Mouse (Mus musculus) mouse trophoblast stem cell (cell line): ENCODE measurements around the gene Wnt4.

ENCODE experiments used
- in situ Hi-C, 2 experiments: fragments of 300-500 bp; cut with MseI, MboI; formaldehyde crosslinking; loops; 2 replicates in 1 of 2; 3 replicates in 1 of 2; pipeline ENCODE4 v1.15.1; 2025

The Wnt4 gene

DNA sequence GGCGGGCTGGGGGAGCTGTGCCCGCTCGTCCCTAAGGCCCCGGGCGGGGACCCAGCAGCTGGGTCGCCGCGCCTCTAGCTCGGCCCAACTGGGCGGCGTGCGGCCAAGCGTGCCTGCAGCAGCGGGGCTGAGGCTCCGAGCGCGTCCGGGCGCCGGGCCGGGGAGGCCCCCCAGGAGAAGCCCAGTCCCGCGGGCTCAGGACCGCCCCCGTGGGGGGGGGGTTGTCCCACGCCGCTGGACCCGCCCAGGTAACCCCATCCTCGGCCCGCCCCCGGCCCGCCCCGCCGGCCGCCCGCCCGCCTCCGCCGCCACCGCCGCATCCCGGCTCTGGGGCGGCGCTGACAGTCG, at the start of gene Wnt4:
TSS of gene Wnt4 (plus strand) at position 324 of the 348 bp plus-strand sequence.
- in situ Hi-C loops, result no loop called here

DNA sequence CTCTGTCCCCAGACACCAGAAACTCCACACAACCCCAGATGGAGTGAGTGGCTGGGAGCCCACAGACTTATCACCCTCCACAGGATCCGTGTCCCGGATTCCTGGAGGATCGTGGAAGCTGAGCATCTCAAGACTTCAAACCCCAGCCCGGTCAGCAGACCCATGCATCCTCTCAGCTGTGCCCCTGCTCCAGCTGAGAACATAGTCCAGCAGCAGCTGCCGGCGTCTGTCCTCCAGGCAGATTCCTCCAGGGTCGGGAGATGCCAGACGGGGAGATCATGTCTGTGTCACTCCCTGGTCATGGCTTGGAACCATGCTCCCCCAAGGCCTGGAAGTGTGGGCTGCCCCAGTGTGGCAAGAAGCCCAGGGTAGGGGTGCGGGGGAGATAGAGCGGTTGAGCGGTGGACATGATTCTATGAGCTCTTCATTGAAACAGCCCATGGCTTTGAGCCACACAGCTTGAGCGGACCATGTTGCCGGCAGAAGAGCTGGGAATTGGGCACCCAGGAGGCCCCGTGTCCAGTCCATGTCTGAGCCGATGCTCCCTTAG, 48.6 kb upstream of the Wnt4 start:
- in situ Hi-C loops, result no loop called here

- in situ Hi-C loops, result no loop called here
Measured at GRCm38 (mm10) chr4:137231494-137232470, 45.5 kb upstream of the Wnt4 start.

GRCm38 (mm10) chr4:137233632-137234031, 43.7 kb upstream of the Wnt4 start:
- in situ Hi-C loops, result no loop called here

DNA sequence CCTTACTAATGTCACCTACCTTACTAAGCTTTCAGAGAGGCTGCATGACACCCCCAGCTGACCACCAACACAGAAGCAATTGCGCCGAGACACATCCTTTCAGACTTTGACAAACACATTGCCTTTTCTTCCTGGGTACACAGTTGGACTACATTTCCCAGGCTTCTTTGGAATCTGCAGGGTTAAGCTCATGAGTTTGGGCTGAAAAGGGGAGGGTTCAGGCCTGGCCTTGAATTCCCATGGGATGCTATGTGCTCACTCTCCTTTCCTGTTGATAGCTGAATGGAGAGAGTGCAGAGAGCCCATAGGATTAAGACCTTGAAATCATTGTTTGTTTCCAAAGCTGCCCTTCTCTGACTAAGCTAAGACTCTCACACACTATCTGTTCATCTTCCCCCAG, 42.8 kb upstream of the Wnt4 start:
- in situ Hi-C loops, result no loop called here

GRCm38 (mm10) chr4:137235368-137235767, 41.9 kb upstream of the Wnt4 start:
- in situ Hi-C loops, result no loop called here

DNA sequence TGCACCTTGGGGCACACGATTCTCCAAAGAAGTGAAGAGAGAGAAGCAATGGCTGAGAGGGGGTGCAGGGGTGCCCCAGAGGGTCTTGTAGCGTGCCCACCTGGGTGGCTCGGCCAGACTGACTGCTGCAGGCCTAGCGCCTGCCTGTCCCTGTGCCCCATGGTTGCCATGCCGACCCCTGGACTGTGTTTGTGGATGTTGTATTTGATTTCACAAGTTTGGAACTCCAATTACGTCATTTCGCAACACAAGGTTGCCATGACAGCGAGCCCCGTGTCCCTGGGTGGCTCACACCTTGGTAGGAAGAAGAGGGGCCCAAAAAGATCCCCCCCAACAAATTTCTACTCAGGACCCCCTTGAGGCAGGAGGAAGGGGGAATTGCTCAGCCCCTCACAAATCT, 32.4 kb upstream of the Wnt4 start:
- in situ Hi-C loops, result no loop called here

DNA sequence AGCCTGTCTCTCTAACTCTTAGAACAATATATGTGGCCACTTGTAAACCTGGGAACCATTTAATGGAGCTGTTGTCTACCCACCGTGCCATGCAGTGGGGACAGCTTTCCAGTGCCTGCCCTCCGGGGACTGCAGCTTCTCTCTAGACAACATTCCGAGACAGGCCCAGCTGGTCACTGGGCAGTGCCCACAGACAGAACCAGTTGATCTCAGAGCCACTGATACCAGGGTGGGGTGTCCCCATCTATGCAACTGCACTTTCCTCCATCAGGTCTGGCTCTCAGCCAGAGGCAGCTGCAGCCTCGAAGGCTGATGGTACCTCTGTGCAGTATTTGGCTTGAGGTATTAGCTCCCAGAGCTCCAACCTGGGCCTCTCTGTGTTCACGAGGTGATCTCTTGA, 27.0 kb upstream of the Wnt4 start:
- in situ Hi-C loops, result no loop called here

GRCm38 (mm10) chr4:137250849-137251248, 26.4 kb upstream of the Wnt4 start:
- in situ Hi-C loops, result no loop called here

DNA sequence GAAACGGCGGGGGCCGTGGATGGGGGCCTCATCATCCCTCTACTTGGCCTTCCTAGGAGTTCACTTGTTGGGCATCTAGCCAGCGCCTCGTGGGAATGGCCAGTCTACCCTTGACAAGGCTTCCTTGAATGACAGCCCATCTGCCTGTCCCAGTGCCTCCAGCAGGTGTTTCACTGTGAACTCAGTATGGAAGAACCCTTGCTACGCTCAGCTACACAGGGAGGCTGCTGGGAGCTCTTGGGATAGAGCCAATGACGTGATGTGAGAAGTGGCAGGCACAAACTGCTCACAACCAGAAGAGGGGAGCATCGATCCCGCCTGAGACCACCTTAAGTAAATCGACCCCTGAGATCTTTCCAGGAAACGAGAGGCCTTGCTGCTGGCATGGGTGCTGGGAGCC, 23.7 kb upstream of the Wnt4 start:
- in situ Hi-C loops, result no loop called here

DNA sequence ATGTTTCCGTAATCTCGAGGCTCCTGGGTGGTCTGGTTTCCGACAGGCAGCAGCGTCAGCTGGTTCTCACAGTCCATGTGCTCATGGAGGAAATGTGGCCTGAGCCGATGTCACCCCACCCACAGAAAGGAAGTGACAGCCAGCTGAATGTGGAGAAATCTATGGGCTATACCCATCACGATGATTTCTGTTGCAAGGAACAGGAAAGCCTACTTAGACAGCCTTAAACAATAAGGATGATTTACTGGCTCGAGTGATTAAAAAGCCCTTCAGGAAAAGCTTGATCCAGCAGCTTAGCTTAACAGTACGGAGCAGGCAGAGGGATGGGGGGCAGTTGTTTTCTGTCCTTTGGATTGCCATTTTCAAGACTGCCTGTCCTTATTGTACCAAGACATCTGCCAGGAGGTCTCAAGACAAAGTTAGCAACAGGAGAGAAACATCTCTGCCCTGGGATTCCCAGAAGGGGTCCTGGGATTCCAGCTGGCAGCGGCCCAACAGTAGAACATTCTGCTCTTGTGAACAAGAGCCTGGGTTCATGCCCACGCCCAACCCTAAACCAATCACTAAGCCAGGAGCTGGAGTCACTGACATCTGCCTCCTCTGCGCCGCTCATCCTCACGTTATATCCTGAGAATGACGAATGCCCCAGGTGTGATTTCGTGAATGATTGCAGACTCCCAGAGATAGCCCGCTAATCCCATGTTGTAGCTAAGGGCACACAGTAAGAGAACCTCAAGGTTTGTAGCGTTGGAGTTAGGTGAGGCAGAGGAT, 22.9 kb upstream of the Wnt4 start:
- in situ Hi-C loops, result no loop called here

DNA sequence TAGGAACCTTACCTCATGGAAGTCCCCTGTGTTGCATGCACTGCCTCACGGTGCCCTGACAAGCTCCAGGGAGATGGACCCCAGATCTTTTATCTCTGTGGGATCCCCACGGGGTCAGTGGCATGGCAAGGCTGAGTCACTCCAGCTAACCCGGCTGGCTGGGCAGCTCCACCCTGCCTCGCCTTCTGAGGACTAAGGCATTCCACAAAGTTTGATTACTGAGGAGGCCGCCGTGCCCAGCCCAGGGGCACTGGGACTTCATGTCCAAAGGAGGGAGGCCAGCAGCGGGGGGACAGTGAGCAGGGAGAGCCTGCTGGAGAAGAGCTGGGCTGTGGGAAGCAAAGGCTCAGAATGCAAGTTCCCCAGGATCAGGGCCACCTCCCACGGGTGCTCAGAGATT, 21.7 kb upstream of the Wnt4 start:
- in situ Hi-C loops, result no loop called here

DNA sequence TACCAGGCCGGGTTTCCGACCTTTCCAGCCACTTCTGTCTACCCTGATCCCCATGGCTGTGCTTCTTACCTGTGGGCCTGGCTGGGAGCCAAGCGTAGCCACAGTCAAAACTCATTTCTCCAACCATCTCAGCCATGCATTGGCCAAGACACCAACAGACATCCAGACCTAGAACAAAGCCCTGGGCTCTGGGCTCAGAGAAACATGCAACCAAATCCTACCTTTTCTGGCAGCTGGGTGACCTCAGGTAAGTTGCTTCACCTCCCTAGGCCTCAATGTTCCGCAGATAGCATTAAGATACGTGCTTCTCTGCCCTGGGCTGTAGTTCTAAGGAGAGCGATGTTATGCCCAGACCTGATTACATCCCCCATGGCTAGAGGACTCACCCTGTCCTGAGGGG, 15.5 kb upstream of the Wnt4 start:
- in situ Hi-C loops, result no loop called here

DNA sequence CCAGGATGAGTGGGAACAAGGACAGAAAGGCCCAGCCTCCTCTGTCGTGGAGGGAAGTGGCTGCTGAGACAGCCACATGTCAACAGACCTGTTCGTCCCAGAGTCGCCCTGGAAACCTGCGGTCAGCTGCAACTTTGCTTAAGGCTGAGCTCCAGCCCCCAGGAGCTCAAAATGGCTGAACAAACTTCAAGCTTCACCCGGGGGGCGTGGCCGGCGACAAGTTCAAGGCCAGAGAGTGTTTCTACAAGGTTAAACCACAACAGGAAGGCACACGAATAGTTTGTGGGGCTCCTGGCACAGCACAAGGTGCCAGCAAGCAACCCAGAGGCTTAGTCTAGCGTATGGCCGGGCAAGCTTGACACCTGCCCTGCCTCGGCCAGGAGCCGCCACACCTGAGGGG, 13.2 kb upstream of the Wnt4 start:
- in situ Hi-C loops, result no loop called here

GRCm38 (mm10) chr4:137265116-137265515, 12.2 kb upstream of the Wnt4 start:
- in situ Hi-C loops, result no loop called here

DNA sequence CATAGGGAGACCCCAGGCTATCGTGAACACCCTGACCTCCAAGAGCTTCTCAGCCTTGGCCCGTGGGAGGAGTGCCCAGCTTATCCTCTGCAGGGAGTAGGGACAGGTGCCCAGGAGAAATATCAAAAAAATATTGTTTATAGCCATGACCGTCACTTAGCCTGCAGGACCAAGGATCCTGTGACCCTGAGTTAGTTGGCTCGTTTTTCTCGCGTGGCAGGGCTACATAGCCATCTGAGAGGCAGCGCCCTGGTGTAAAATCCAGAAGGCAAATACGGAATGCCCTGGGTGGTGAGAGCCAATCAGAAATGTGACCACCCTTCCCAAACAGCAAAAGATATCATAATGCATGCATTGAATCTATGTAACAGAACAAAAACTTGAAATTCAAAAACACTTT, 8.7 kb upstream of the Wnt4 start:
- in situ Hi-C loops, result no loop called here

DNA sequence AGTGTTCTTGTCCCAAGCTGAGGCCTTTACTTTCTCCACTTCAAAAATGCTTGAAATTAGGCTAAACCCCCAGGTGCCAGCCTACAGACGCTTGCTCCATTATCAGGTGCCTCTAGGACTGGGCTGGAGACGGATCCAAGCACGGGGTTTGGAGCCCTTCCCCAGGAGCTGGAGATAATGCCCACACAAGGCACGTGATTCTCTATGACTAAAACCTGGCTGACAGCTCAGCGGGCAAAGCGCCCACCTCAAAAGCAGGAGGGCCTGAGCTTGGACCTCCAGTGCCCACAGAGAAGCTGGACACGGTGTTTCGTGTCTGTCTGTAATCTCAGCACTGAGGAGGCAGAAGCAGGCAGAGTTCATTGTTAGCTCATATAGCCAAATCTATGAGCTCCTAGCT, 5.4 kb upstream of the Wnt4 start:
- in situ Hi-C loops, result no loop called here

- in situ Hi-C loops, result no loop called here
Measured at GRCm38 (mm10) chr4:137274304-137274703, 3.0 kb upstream of the Wnt4 start.

- in situ Hi-C loops, result no loop called here
Measured at GRCm38 (mm10) chr4:137276443-137277165, 685 bp upstream of the Wnt4 start.

- in situ Hi-C loops, result no loop called here
Measured at GRCm38 (mm10) chr4:137277600-137278143, 383 bp downstream of the Wnt4 start.

- in situ Hi-C loops, result no loop called here
Measured at GRCm38 (mm10) chr4:137278144-137279040, 1.1 kb downstream of the Wnt4 start.
